Mouse (Mus musculus): ENCODE data around the gene Smpd4. TPM values are rescaled to one million over a fixed set of nuclear protein-coding genes. Genes with fewer than 3 reads are reported as not detected.

Smpd4 gene
- total RNA-seq, 4 experiments from 2014 or later = 51.8 to 70.7 (median 60.0) TPM

Other genes starting within 250 kb of the Smpd4 start
- gene Snap29, start 213.4 kb upstream of the Smpd4 start, total RNA-seq (2022) = 10 to 100 TPM; 19.5 to 21.6 (median 20.7) TPM
- 100 to 1,000 TPM; 261 to 306 (median 301) TPM for gene Pi4ka, start 213.0 kb upstream of the Smpd4 start, total RNA-seq (2022)
- 10 to 100 TPM; 35.3 to 49.3 (median 38.4) TPM for gene Crkl, start 167.4 kb upstream of the Smpd4 start, total RNA-seq (2022)
- gene Aifm3, start 129.7 kb upstream of the Smpd4 start, total RNA-seq (2022) = 100 to 1,000 TPM in 2 of 4 experiments, 10 to 100 TPM in 2; 92.5 to 137 (median 109) TPM
- gene Lztr1, start 110.7 kb upstream of the Smpd4 start, total RNA-seq (2022) = 100 to 1,000 TPM; 194 to 222 (median 203) TPM
- 10 to 100 TPM; 42.9 to 47.0 (median 45.1) TPM for gene Thap7, start 88.2 kb upstream of the Smpd4 start, total RNA-seq (2022)
- gene Lrrc74b, start 58.1 kb upstream of the Smpd4 start, total RNA-seq (2022) = 1 to 10 TPM in 3 of 4 experiments, under 1 TPM in 1; 0.91 to 1.6 (median 1.4) TPM
- gene P2rx6, start 57.5 kb upstream of the Smpd4 start, total RNA-seq (2022) = 1 to 10 TPM; 1.2 to 1.9 (median 1.6) TPM
- gene Slc7a4, start 36.1 kb upstream of the Smpd4 start, total RNA-seq (2022) = 100 to 1,000 TPM in 2 of 4 experiments, 10 to 100 TPM in 2; 80.6 to 117 (median 97.4) TPM
- 10 to 100 TPM; 29.8 to 42.6 (median 41.3) TPM for gene Ccdc74a, start 27.1 kb downstream of the Smpd4 start, total RNA-seq (2022)
- gene Med15, start 113.5 kb downstream of the Smpd4 start, total RNA-seq (2022) = 10 to 100 TPM; 72.6 to 84.6 (median 78.3) TPM
- 100 to 1,000 TPM in 2 of 4 experiments, 10 to 100 TPM in 2; 95.8 to 105 (median 101) TPM for gene Klhl22, start 140.3 kb downstream of the Smpd4 start, total RNA-seq (2022)
- gene Scarf2, start 177.9 kb downstream of the Smpd4 start, total RNA-seq (2022) = 1 to 10 TPM; 1.9 to 4.7 (median 3.0) TPM
- 1 to 10 TPM; 2.7 to 3.9 (median 3.4) TPM for gene B830017H08Rik, start 213.8 kb downstream of the Smpd4 start, total RNA-seq (2022)
- 10 to 100 TPM in 3 of 4 experiments, 1 to 10 TPM in 1; 9.4 to 15.9 (median 12.6) TPM for gene Car15, start 219.0 kb downstream of the Smpd4 start, total RNA-seq (2022)

Measured in layer of hippocampus, adult 8-10 months (tissue).